Mouse (Mus musculus) spleen, postnatal 10 days (tissue): ENCODE measurements around the gene Papln.

Experiments used
- DNase-seq, 2 experiments: peaks; one replicate each; pipeline ENCODE4 v3.0.0; 2021 to 2022; ENCODE audit warnings: low spot score in 2 of 2

Papln gene

GRCm38 (mm10) chr12:83763311-83764043 is at the start of gene Papln:
Gene Papln (plus strand): TSS chr12:83763634.
- peak in 1 of 2 experiments; percentile 41 for DNase-seq

GRCm38 (mm10) chr12:83713749-83714148 is 49.7 kb upstream of the Papln start:
- DNase-seq, result peak in 1 of 2 experiments; percentile 30

- no peak for DNase-seq
Measured at GRCm38 (mm10) chr12:83716416-83717184, 46.8 kb upstream of the Papln start.

- no peak for DNase-seq
Measured at GRCm38 (mm10) chr12:83719431-83719830, 44.0 kb upstream of the Papln start.

- DNase-seq, result no peak
Measured at GRCm38 (mm10) chr12:83721281-83721680, 42.2 kb upstream of the Papln start.

- no peak for DNase-seq
Measured at GRCm38 (mm10) chr12:83723037-83723436, 40.4 kb upstream of the Papln start.

GRCm38 (mm10) chr12:83726510-83727308 is 36.7 kb upstream of the Papln start:
- DNase-seq, result no peak

GRCm38 (mm10) chr12:83732225-83732624 is 31.2 kb upstream of the Papln start:
- no peak for DNase-seq

- no peak for DNase-seq
Measured at GRCm38 (mm10) chr12:83734047-83734446, 29.4 kb upstream of the Papln start.

- no peak for DNase-seq
Measured at GRCm38 (mm10) chr12:83736236-83736635, 27.2 kb upstream of the Papln start.

GRCm38 (mm10) chr12:83738651-83739050 is 24.8 kb upstream of the Papln start:
- no peak for DNase-seq

- DNase-seq, result peak in 1 of 2 experiments; percentile 7
Measured at GRCm38 (mm10) chr12:83741722-83742121, 21.7 kb upstream of the Papln start.

- DNase-seq, result no peak
Measured at GRCm38 (mm10) chr12:83742834-83743233, 20.6 kb upstream of the Papln start.

- DNase-seq, result no peak
Measured at GRCm38 (mm10) chr12:83743712-83744111, 19.7 kb upstream of the Papln start.

GRCm38 (mm10) chr12:83749186-83749585 is 14.2 kb upstream of the Papln start:
- DNase-seq, result no peak

- DNase-seq, result no peak
Measured at GRCm38 (mm10) chr12:83752495-83752894, 10.9 kb upstream of the Papln start.

- DNase-seq, result no peak
Measured at GRCm38 (mm10) chr12:83758735-83759134, 4.7 kb upstream of the Papln start.

- DNase-seq, result no peak
Measured at GRCm38 (mm10) chr12:83760201-83760600, 3.2 kb upstream of the Papln start.

GRCm38 (mm10) chr12:83762706-83763105 is 728 bp upstream of the Papln start:
- no peak for DNase-seq

GRCm38 (mm10) chr12:83764044-83764365 is 571 bp downstream of the Papln start:
- DNase-seq, result no peak

GRCm38 (mm10) chr12:83764519-83764918 is 1.1 kb downstream of the Papln start:
- no peak for DNase-seq

- DNase-seq, result no peak
Measured at GRCm38 (mm10) chr12:83765965-83766603, 2.6 kb downstream of the Papln start.
